Mouse (Mus musculus) kidney, postnatal 0 days (tissue): Measurements from ENCODE around the gene Btaf1. TPM values are rescaled to one million over a fixed set of nuclear protein-coding genes. Genes with fewer than 3 reads are reported as not detected.

Experiments
- ATAC-seq: fragments of 200-750 bp; cut with Nextera tagmentation; replicated peaks from 2 replicates; pipeline ENCODE4 v1.8.0; 2017; ENCODE audit warnings: low read depth, moderate number of reproducible peaks, moderate TSS enrichment, moderate library complexity; ENCODE audit not compliant: low FRiP score
- DNase-seq: peaks from one replicate; pipeline ENCODE4 v3.0.0-alpha.2; 2016; ENCODE audit warnings: low spot score
- H3K27ac ChIP-seq: fragments of 300-500 bp; sonication (generic); 2 replicates; pipeline ENCODE4 v1.5.1; 2014; ENCODE audit warnings: mild to moderate bottlenecking
- H3K27me3 ChIP-seq: fragments of 300-500 bp; sonication (generic); 2 replicates; pipeline ENCODE4 v1.6.1; 2014; ENCODE audit warnings: low read length, mixed read lengths; ENCODE audit not compliant: insufficient read depth
- H3K36me3 ChIP-seq: fragments of 300-500 bp; sonication (generic); 2 replicates; pipeline ENCODE4 v1.6.1; 2014; ENCODE audit warnings: low read length, mixed read lengths; ENCODE audit not compliant: insufficient read depth
- H3K4me1 ChIP-seq: fragments of 300-500 bp; sonication (generic); replicated peaks from 2 replicates; pipeline ENCODE4 v1.6.1; 2014; ENCODE audit warnings: antibody characterized with exemption, low read length, mixed read lengths; ENCODE audit not compliant: insufficient read depth
- H3K4me2 ChIP-seq: fragments of 300-500 bp; sonication (generic); 2 replicates; pipeline ENCODE4 v1.6.1; 2014; ENCODE audit warnings: mild to moderate bottlenecking, low read length, moderate library complexity, mixed read lengths
- H3K4me3 ChIP-seq: fragments of 300-500 bp; sonication (generic); replicated peaks from 2 replicates; pipeline ENCODE4 v1.5.1; 2014; ENCODE audit warnings: low read depth, low read length
- H3K9ac ChIP-seq: fragments of 300-500 bp; sonication (generic); 2 replicates; pipeline ENCODE4 v1.6.1; 2014; ENCODE audit warnings: low read depth, low read length
- H3K9me3 ChIP-seq: fragments of 300-500 bp; sonication (generic); replicated peaks from 2 replicates; pipeline ENCODE4 v1.6.1; 2016; ENCODE audit warnings: low read length, inconsistent platforms, mixed read lengths
- CTCF ChIP-seq: IDR thresholded peaks from 2 replicates; pipeline ENCODE4 v1.5.1; 2016; ENCODE audit warnings: antibody characterized with exemption, low read depth, mild to moderate bottlenecking, moderate library complexity
- WGBS: fragments of 180-500 bp; shearing (Covaris S2); extraction: QIAGEN DNeasy Blood & Tissue Kit; methylation state at CpG from one replicate; pipeline ENCODE4 v1.1.7; 2014; 5-methylcytosine and 5-hydroxymethylcytosine counted together
- polyA plus RNA-seq: library from polyadenylated mRNA; unstranded; fragments of >200 nt; fragmentation: Nextera tagmentation; extraction: Ambion mirVana; gene quantifications from 2 replicates; pipeline ENCODE4 v1.2.1, GENCODE M21; 2015

Gene Btaf1
- polyA plus RNA-seq, 1 experiment from 2014 or later: 5.4 TPM

DNA sequence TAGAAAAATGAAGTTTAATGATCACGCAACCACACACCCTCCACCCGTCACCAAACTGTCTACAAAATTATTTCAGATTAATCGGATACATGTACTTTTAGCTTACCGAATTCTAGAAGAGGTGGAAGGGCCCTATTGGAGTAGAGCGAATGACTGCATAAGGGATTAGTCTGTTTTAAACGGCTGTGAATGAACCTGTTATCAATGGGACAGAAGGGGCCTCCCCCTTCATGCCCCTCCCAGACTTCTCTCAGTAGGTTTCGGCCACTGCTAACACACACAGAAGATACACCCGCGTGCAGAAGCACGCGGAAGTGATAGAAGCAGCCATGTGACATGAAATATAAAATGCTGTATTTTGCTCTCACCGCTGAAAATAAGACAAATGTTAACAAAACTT lies 6.4 kb upstream of the Btaf1 start, which contains the start of gene Fgfbp3:
Fgfbp3 (minus strand) TSS at position 150 of the 400 bp plus-strand sequence.
- ATAC-seq (no peak), DNase-seq (no peak)
- Histone ChIP-seq H3K27ac (peak within 1 kb of the TSS; percentile 86), H3K4me1 (peaks cover 5% of the 10 kb centered on the region; the same call in 1 of the 2 replicates), H3K36me3 (no peaks in the 10 kb centered on the region), H3K4me3 (peak within 1 kb of the TSS; percentile 70), H3K27me3 (no peaks in the 10 kb centered on the region), H3K4me2 (peak within 1 kb of the TSS; percentile 88), H3K9ac (peak within 1 kb of the TSS; percentile 69), H3K9me3 (no peaks in the 10 kb centered on the region)
- TF ChIP-seq CTCF: no peak
- WGBS: 14% methylated on average over 12 of the region's 12 CpGs

DNA sequence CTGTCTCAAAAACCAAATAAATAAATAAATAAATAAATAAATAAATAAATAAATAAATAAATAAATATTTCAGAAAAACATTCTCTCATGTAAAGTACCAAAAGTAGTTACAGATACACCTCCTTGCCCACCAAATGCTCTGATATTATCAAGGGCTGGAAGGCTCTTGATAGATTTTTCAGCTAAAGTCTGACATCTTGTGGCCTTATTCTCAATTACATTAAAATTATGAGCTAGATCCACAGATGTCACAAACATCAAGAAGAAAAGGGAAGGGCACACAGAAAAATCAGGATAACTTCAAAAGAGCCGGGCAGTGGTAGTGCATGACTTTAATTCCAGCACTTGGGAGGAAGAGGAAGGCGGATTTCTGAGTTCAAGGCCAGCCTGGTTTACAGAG lies 3.9 kb upstream of the Btaf1 start:
- Histone ChIP-seq H3K4me2 (no peak overlapping the region), H3K9ac (no peak overlapping the region), H3K4me3 (no peak overlapping the region), H3K36me3 (no peaks in the 10 kb centered on the region), H3K27me3 (no peaks in the 10 kb centered on the region), H3K9me3 (no peaks in the 10 kb centered on the region), H3K27ac (no peak overlapping the region), H3K4me1 (peaks cover 9% of the 10 kb centered on the region; the same call in 1 of the 2 replicates)
- WGBS: 31% methylated on average over 2 of the region's 2 CpGs
- DNase-seq (peak; percentile 85), ATAC-seq (no peak)
- TF ChIP-seq CTCF: peak; percentile 71

DNA sequence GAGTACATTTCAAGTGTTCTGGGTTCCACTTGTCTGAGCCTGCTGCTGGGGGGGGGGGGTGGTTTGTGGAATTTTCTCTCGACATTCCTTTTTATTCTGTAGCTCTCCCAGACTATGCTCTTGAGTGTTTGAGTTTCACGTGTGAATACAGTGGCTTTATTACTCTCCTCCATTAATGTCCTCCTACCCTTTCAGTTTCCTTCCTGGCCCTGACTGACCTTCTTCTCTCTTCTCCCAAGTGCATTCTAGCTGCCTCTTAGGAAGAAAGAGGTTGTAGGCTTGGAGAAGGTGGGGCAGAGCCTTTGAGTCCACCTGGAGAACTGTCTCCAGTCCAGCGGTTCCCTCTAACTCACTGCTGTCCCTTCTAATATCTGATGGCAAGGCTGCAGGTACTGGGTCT lies 2.9 kb upstream of the Btaf1 start:
- no peak for TF ChIP-seq CTCF
- H3K9ac ChIP-seq: no peak overlapping the region
- DNase-seq (no peak), ATAC-seq (no peak)
- H3K27me3 ChIP-seq: no peaks in the 10 kb centered on the region
- H3K36me3 ChIP-seq: no peaks in the 10 kb centered on the region
- 70% methylated on average over 3 of the region's 3 CpGs for WGBS
- H3K9me3 ChIP-seq: no peaks in the 10 kb centered on the region
- peaks cover 12% of the 10 kb centered on the region; the same call in 1 of the 2 replicates for H3K4me1 ChIP-seq
- H3K4me3 ChIP-seq: no peak overlapping the region
- no peak overlapping the region for H3K27ac ChIP-seq
- no peak overlapping the region for H3K4me2 ChIP-seq

- ATAC-seq (no peak), DNase-seq (peak; percentile 62)
- Histone ChIP-seq H3K4me3 (peak overlapping the region; percentile 74), H3K4me2 (peak overlapping the region; percentile 59), H3K9ac (peak overlapping the region; percentile 72), H3K27ac (peak overlapping the region; percentile 92), H3K36me3 (no peaks in the 10 kb centered on the region), H3K9me3 (no peaks in the 10 kb centered on the region), H3K27me3 (no peaks in the 10 kb centered on the region), H3K4me1 (peaks cover 7% of the 10 kb centered on the region; the same call in 1 of the 2 replicates)
- under 1% methylated on average over 26 of the region's 26 CpGs for WGBS
- TF ChIP-seq CTCF: no peak
These were observed 816 bp downstream of the Btaf1 start for GRCm38 (mm10) chr19:36926553-36927236.

GRCm38 (mm10) chr19:36927800-36928361 lies 2.0 kb downstream of the Btaf1 start:
- no peaks in the 10 kb centered on the region for H3K27me3 ChIP-seq
- TF ChIP-seq CTCF: no peak
- DNase-seq: no peak
- peaks cover 7% of the 10 kb centered on the region; the same call in 1 of the 2 replicates for H3K4me1 ChIP-seq
- ATAC-seq: no peak
- H3K4me3 ChIP-seq: no peak overlapping the region
- H3K9me3 ChIP-seq: no peaks in the 10 kb centered on the region
- H3K36me3 ChIP-seq: no peaks in the 10 kb centered on the region
- H3K4me2 ChIP-seq: no peak overlapping the region; the same call in 1 of the 2 replicates
- WGBS: 78% methylated on average over 6 of the region's 6 CpGs
- no peak overlapping the region for H3K27ac ChIP-seq
- H3K9ac ChIP-seq: no peak overlapping the region

GRCm38 (mm10) chr19:36929816-36930215 lies 3.9 kb downstream of the Btaf1 start:
- TF ChIP-seq CTCF: no peak
- no peaks in the 10 kb centered on the region for H3K27me3 ChIP-seq
- DNase-seq (no peak), ATAC-seq (no peak)
- no peaks in the 10 kb centered on the region for H3K9me3 ChIP-seq
- H3K4me1 ChIP-seq: peaks cover 7% of the 10 kb centered on the region; the same call in 1 of the 2 replicates
- no peak overlapping the region for H3K9ac ChIP-seq
- H3K4me2 ChIP-seq: no peak overlapping the region
- H3K36me3 ChIP-seq: no peaks in the 10 kb centered on the region
- H3K27ac ChIP-seq: no peak overlapping the region
- H3K4me3 ChIP-seq: no peak overlapping the region
